Mouse (Mus musculus): ENCODE data around the gene Spta1. TPM values are rescaled to one million over a fixed set of nuclear protein-coding genes. Genes with fewer than 3 reads are reported as not detected.

Spta1 gene
- polyA plus RNA-seq, 1 experiment from 2014 or later, result 46.8 TPM

GRCm38 (mm10) chr1:174269162-174269561, 96.6 kb downstream of the Spta1 start:
- Histone ChIP-seq H3K27ac (no peak overlapping the region), H3K4me2 (no peak overlapping the region), H3K9me3 (replicated peaks) (no peaks in the 10 kb centered on the region), H3K27me3 (replicated peaks) (no peaks in the 10 kb centered on the region), H3K4me1 (no peaks in the 10 kb centered on the region), H3K36me3 (no peaks in the 10 kb centered on the region), H3K9ac (no peak overlapping the region), H3K4me3 (no peak overlapping the region)
- ATAC-seq, result no peak
- 39% methylated on average over 4 of the region's 4 CpGs for WGBS (ENCODE audit: insufficient replicate concordance)

GRCm38 (mm10) chr1:174270643-174271042, 98.1 kb downstream of the Spta1 start:
- H3K27ac ChIP-seq, result no peak overlapping the region
- no peaks in the 10 kb centered on the region for H3K27me3 ChIP-seq (replicated peaks)
- 52% methylated on average over 3 of the region's 3 CpGs for WGBS (ENCODE audit: insufficient replicate concordance)
- ATAC-seq, result no peak
- no peaks in the 10 kb centered on the region for H3K9me3 ChIP-seq (replicated peaks)
- H3K36me3 ChIP-seq, result no peaks in the 10 kb centered on the region
- no peak overlapping the region for H3K4me3 ChIP-seq
- H3K4me2 ChIP-seq, result no peak overlapping the region
- H3K9ac ChIP-seq, result no peak overlapping the region
- H3K4me1 ChIP-seq, result no peaks in the 10 kb centered on the region

Other genes starting within 250 kb of the Spta1 start
- gene Mndal, start 230.3 kb upstream of the Spta1 start, polyA plus RNA-seq (2016; fragmentation: Nextera tagmentation; extraction: Ambion mirVana), result 2.4 and 3.2 TPM in 2 replicates
- gene Ifi203, start 230.1 kb upstream of the Spta1 start, polyA plus RNA-seq (2016; fragmentation: Nextera tagmentation; extraction: Ambion mirVana), result 1.4 and 2.7 TPM in 2 replicates
- gene Ifi202b, start 190.0 kb upstream of the Spta1 start, polyA plus RNA-seq (2016; fragmentation: Nextera tagmentation; extraction: Ambion mirVana), result not detected in 2 replicates
- 0.17 and 0.32 TPM in 2 replicates for gene Ifi205, start 141.0 kb upstream of the Spta1 start, polyA plus RNA-seq (2016; fragmentation: Nextera tagmentation; extraction: Ambion mirVana)
- 0.05 and 0.10 TPM in 2 replicates for gene Olfr433, start 132.1 kb upstream of the Spta1 start, polyA plus RNA-seq (2016; fragmentation: Nextera tagmentation; extraction: Ambion mirVana)
- not detected in 2 replicates for gene Olfr432, start 123.6 kb upstream of the Spta1 start, polyA plus RNA-seq (2016; fragmentation: Nextera tagmentation; extraction: Ambion mirVana)
- not detected in 2 replicates for gene Olfr430, start 106.2 kb upstream of the Spta1 start, polyA plus RNA-seq (2016; fragmentation: Nextera tagmentation; extraction: Ambion mirVana)
- not detected in 2 replicates for gene Olfr429, start 88.4 kb upstream of the Spta1 start, polyA plus RNA-seq (2016; fragmentation: Nextera tagmentation; extraction: Ambion mirVana)
- gene Olfr427, start 75.9 kb upstream of the Spta1 start, polyA plus RNA-seq (2016; fragmentation: Nextera tagmentation; extraction: Ambion mirVana), result not detected in 2 replicates
- gene Olfr231, start 51.6 kb upstream of the Spta1 start, polyA plus RNA-seq (2016; fragmentation: Nextera tagmentation; extraction: Ambion mirVana), result not detected in 2 replicates
- not detected in 2 replicates for gene Olfr424, start 41.3 kb upstream of the Spta1 start, polyA plus RNA-seq (2016; fragmentation: Nextera tagmentation; extraction: Ambion mirVana)
- gene Olfr420, start 17.1 kb upstream of the Spta1 start, polyA plus RNA-seq (2016; fragmentation: Nextera tagmentation; extraction: Ambion mirVana), result 0.61 and 0.62 TPM in 2 replicates
- 0.08 and 0.20 TPM in 2 replicates for gene Olfr419, start 79.3 kb downstream of the Spta1 start, polyA plus RNA-seq (2016; fragmentation: Nextera tagmentation; extraction: Ambion mirVana)
- not detected in 2 replicates for gene Mptx1, start 157.7 kb downstream of the Spta1 start, polyA plus RNA-seq (2016; fragmentation: Nextera tagmentation; extraction: Ambion mirVana)
- not detected in 2 replicates for gene Olfr417, start 192.3 kb downstream of the Spta1 start, polyA plus RNA-seq (2016; fragmentation: Nextera tagmentation; extraction: Ambion mirVana)
- not detected in 2 replicates for gene Olfr248, start 218.3 kb downstream of the Spta1 start, polyA plus RNA-seq (2016; fragmentation: Nextera tagmentation; extraction: Ambion mirVana)